Mouse (Mus musculus) midbrain, embryonic 12.5 days (tissue): Measurements from ENCODE around the gene Pard3. TPM values are rescaled to one million over a fixed set of nuclear protein-coding genes. Genes with fewer than 3 reads are reported as not detected.

Source experiments
- ATAC-seq: fragments of 200-750 bp; cut with Nextera tagmentation; 2 replicates; pipeline ENCODE4 v1.8.0; 2017; ENCODE audit warnings: low read depth, moderate TSS enrichment, moderate library complexity; ENCODE audit not compliant: low FRiP score
- H3K27ac ChIP-seq: fragments of 300-500 bp; sonication (generic); replicated peaks from 2 replicates; pipeline ENCODE4 v1.5.1; 2016; ENCODE audit warnings: mild to moderate bottlenecking
- H3K27me3 ChIP-seq: fragments of 300-500 bp; sonication (generic); 2 replicates; pipeline ENCODE4 v1.6.1; 2016; ENCODE audit warnings: mild to moderate bottlenecking
- H3K36me3 ChIP-seq: fragments of 300-500 bp; sonication (generic); 2 replicates; pipeline ENCODE4 v1.6.1; 2016
- H3K4me1 ChIP-seq: fragments of 300-500 bp; sonication (generic); 2 replicates; pipeline ENCODE4 v1.6.1; 2016
- H3K4me2 ChIP-seq: fragments of 300-500 bp; sonication (generic); replicated peaks from 2 replicates; pipeline ENCODE4 v1.6.1; 2016; ENCODE audit warnings: mild to moderate bottlenecking, moderate library complexity
- H3K4me3 ChIP-seq: fragments of 300-500 bp; sonication (generic); 2 replicates; pipeline ENCODE4 v1.5.1; 2016; ENCODE audit warnings: mild to moderate bottlenecking
- H3K9ac ChIP-seq: fragments of 300-500 bp; sonication (generic); replicated peaks from 2 replicates; pipeline ENCODE4 v1.6.1; 2016; ENCODE audit warnings: mild to moderate bottlenecking, moderate library complexity
- H3K9me3 ChIP-seq: fragments of 300-500 bp; sonication (generic); 2 replicates; pipeline ENCODE4 v1.6.1; 2016; ENCODE audit warnings: mild to moderate bottlenecking
- WGBS: fragments of 180-500 bp; shearing (Covaris S2); methylation state at CpG from one replicate; pipeline ENCODE4 v1.1.7; 2016; 5-methylcytosine and 5-hydroxymethylcytosine counted together
- polyA plus RNA-seq: library from polyadenylated mRNA; unstranded; fragments of >200 nt; fragmentation: Nextera tagmentation; extraction: Ambion mirVana; gene quantifications from 2 replicates; pipeline ENCODE4 v1.2.1, GENCODE M21; 2016

The Pard3 gene
- polyA plus RNA-seq, 1 experiment from 2014 or later = 36.6 TPM

GRCm38 (mm10) chr8:127569212-127569611, 505.5 kb downstream of the Pard3 start:
- ATAC-seq = no peak
- Histone ChIP-seq H3K4me2 (no peak overlapping the region), H3K9ac (no peak overlapping the region), H3K4me1 (peaks cover 9% of the 10 kb centered on the region), H3K9me3 (no peaks in the 10 kb centered on the region), H3K27ac (no peak overlapping the region), H3K27me3 (no peaks in the 10 kb centered on the region; the same call in 1 of the 2 replicates), H3K36me3 (no peaks in the 10 kb centered on the region), H3K4me3 (no peak overlapping the region)
- 92% methylated on average over 5 of the region's 5 CpGs for WGBS

GRCm38 (mm10) chr8:127570527-127570926, 506.8 kb downstream of the Pard3 start:
- H3K4me2 ChIP-seq = no peak overlapping the region
- H3K4me1 ChIP-seq = 0 out of 2 replicates have a peak, but pooled peaks cover 3% of the 10 kb centered on the region
- H3K4me3 ChIP-seq = no peak overlapping the region
- H3K9me3 ChIP-seq = no peaks in the 10 kb centered on the region
- H3K27me3 ChIP-seq = no peaks in the 10 kb centered on the region; the same call in 1 of the 2 replicates
- no peak overlapping the region for H3K9ac ChIP-seq
- H3K36me3 ChIP-seq = no peaks in the 10 kb centered on the region
- WGBS = 95% methylated on average over 1 of the region's 1 CpGs
- H3K27ac ChIP-seq = no peak overlapping the region
- ATAC-seq = no peak

GRCm38 (mm10) chr8:127572493-127572892, 508.8 kb downstream of the Pard3 start:
- no peak for ATAC-seq
- WGBS = 92% methylated on average over 4 of the region's 4 CpGs

GRCm38 (mm10) chr8:127576657-127577056, 513.0 kb downstream of the Pard3 start:
- 95% methylated on average over 4 of the region's 4 CpGs for WGBS
- H3K4me1 ChIP-seq = 0 out of 2 replicates have a peak, but pooled peaks cover 7% of the 10 kb centered on the region
- H3K27ac ChIP-seq = no peak overlapping the region
- no peaks in the 10 kb centered on the region for H3K36me3 ChIP-seq
- H3K9ac ChIP-seq = no peak overlapping the region
- ATAC-seq = no peak
- no peak overlapping the region for H3K4me2 ChIP-seq
- no peaks in the 10 kb centered on the region for H3K9me3 ChIP-seq
- no peak overlapping the region for H3K4me3 ChIP-seq
- no peaks in the 10 kb centered on the region for H3K27me3 ChIP-seq

More at GRCm38 (mm10) chr8:127572493-127572892, 508.8 kb downstream of the Pard3 start:
- H3K4me1 ChIP-seq = 0 out of 2 replicates have a peak, but pooled peaks cover 3% of the 10 kb centered on the region
- H3K4me2 ChIP-seq = no peak overlapping the region
- H3K36me3 ChIP-seq = no peaks in the 10 kb centered on the region
- no peak overlapping the region for H3K9ac ChIP-seq
- no peak overlapping the region for H3K27ac ChIP-seq
- H3K27me3 ChIP-seq = no peaks in the 10 kb centered on the region
- no peaks in the 10 kb centered on the region for H3K9me3 ChIP-seq
- H3K4me3 ChIP-seq = no peak overlapping the region

- no peaks in the 10 kb centered on the region for H3K9me3 ChIP-seq
- ATAC-seq = 0 out of 2 replicates have a peak, but pooled peaks have one; percentile 44
- no peaks in the 10 kb centered on the region for H3K27me3 ChIP-seq
- H3K36me3 ChIP-seq = no peaks in the 10 kb centered on the region
- H3K9ac ChIP-seq = no peak overlapping the region
- no peak overlapping the region for H3K27ac ChIP-seq
- 0 out of 2 replicates have a peak, but pooled peaks cover 3% of the 10 kb centered on the region for H3K4me1 ChIP-seq
- no peak overlapping the region for H3K4me3 ChIP-seq
- no peak overlapping the region for H3K4me2 ChIP-seq
- WGBS = 53% methylated on average over 6 of the region's 6 CpGs
Measured at GRCm38 (mm10) chr8:127577656-127578055, 514.0 kb downstream of the Pard3 start.

GRCm38 (mm10) chr8:127579436-127579835, 515.7 kb downstream of the Pard3 start:
- 93% methylated on average over 9 of the region's 9 CpGs for WGBS
- Histone ChIP-seq H3K36me3 (no peaks in the 10 kb centered on the region), H3K4me2 (no peak overlapping the region), H3K9me3 (no peaks in the 10 kb centered on the region), H3K9ac (no peak overlapping the region), H3K4me3 (no peak overlapping the region), H3K4me1 (0 out of 2 replicates have a peak, but pooled peaks cover 3% of the 10 kb centered on the region), H3K27ac (no peak overlapping the region), H3K27me3 (no peaks in the 10 kb centered on the region)
- ATAC-seq = no peak

- H3K9me3 ChIP-seq = no peaks in the 10 kb centered on the region
- no peak overlapping the region for H3K27ac ChIP-seq
- ATAC-seq = no peak
- WGBS = 84% methylated on average over 2 of the region's 2 CpGs
- H3K4me2 ChIP-seq = no peak overlapping the region
- H3K9ac ChIP-seq = no peak overlapping the region
- no peaks in the 10 kb centered on the region for H3K4me1 ChIP-seq
- H3K36me3 ChIP-seq = no peaks in the 10 kb centered on the region
- H3K27me3 ChIP-seq = no peaks in the 10 kb centered on the region
- no peak overlapping the region for H3K4me3 ChIP-seq
Measured at GRCm38 (mm10) chr8:127583429-127583828, 519.7 kb downstream of the Pard3 start.

GRCm38 (mm10) chr8:127585618-127586017, 521.9 kb downstream of the Pard3 start:
- Histone ChIP-seq H3K27me3 (no peaks in the 10 kb centered on the region), H3K9ac (no peak overlapping the region), H3K4me3 (no peak overlapping the region), H3K27ac (no peak overlapping the region), H3K9me3 (no peaks in the 10 kb centered on the region), H3K4me1 (no peaks in the 10 kb centered on the region), H3K36me3 (no peaks in the 10 kb centered on the region), H3K4me2 (no peak overlapping the region)
- 89% methylated on average over 8 of the region's 8 CpGs for WGBS
- ATAC-seq = no peak

GRCm38 (mm10) chr8:127586681-127587080, 523.0 kb downstream of the Pard3 start:
- ATAC-seq = no peak
- Histone ChIP-seq H3K27ac (no peak overlapping the region), H3K9me3 (no peaks in the 10 kb centered on the region), H3K4me3 (no peak overlapping the region), H3K4me2 (no peak overlapping the region), H3K36me3 (no peaks in the 10 kb centered on the region), H3K27me3 (no peaks in the 10 kb centered on the region), H3K4me1 (no peaks in the 10 kb centered on the region), H3K9ac (no peak overlapping the region)
- WGBS = 84% methylated on average over 5 of the region's 5 CpGs

GRCm38 (mm10) chr8:127588313-127588712, 524.6 kb downstream of the Pard3 start:
- no peak overlapping the region for H3K9ac ChIP-seq
- H3K27me3 ChIP-seq = no peaks in the 10 kb centered on the region
- no peak overlapping the region for H3K4me2 ChIP-seq
- 68% methylated on average over 4 of the region's 4 CpGs for WGBS
- no peak for ATAC-seq
- H3K4me1 ChIP-seq = no peaks in the 10 kb centered on the region
- no peak overlapping the region for H3K27ac ChIP-seq
- no peak overlapping the region for H3K4me3 ChIP-seq
- no peaks in the 10 kb centered on the region for H3K36me3 ChIP-seq
- no peaks in the 10 kb centered on the region for H3K9me3 ChIP-seq

- Histone ChIP-seq H3K4me1 (no peaks in the 10 kb centered on the region), H3K9ac (no peak overlapping the region), H3K4me2 (no peak overlapping the region), H3K27me3 (no peaks in the 10 kb centered on the region), H3K4me3 (no peak overlapping the region), H3K27ac (no peak overlapping the region), H3K36me3 (no peaks in the 10 kb centered on the region), H3K9me3 (no peaks in the 10 kb centered on the region)
- WGBS = 49% methylated on average over 4 of the region's 4 CpGs
- peak; percentile 38; the same call in 1 of the 2 replicates for ATAC-seq
Measured at GRCm38 (mm10) chr8:127589291-127589690, 525.6 kb downstream of the Pard3 start.

- no peak overlapping the region for H3K4me2 ChIP-seq
- 92% methylated on average over 5 of the region's 5 CpGs for WGBS
- H3K27me3 ChIP-seq = no peaks in the 10 kb centered on the region
- no peaks in the 10 kb centered on the region for H3K4me1 ChIP-seq
- no peaks in the 10 kb centered on the region for H3K9me3 ChIP-seq
- no peak for ATAC-seq
- H3K9ac ChIP-seq = no peak overlapping the region
- H3K27ac ChIP-seq = no peak overlapping the region
- no peaks in the 10 kb centered on the region for H3K36me3 ChIP-seq
- no peak overlapping the region for H3K4me3 ChIP-seq
Measured at GRCm38 (mm10) chr8:127590674-127591186, 527.0 kb downstream of the Pard3 start.
